Mouse (Mus musculus) lung, postnatal 0 days (tissue): ENCODE measurements around the gene M1ap. TPM values are rescaled to one million over a fixed set of nuclear protein-coding genes. Genes with fewer than 3 reads are reported as not detected.

Source experiments
- ATAC-seq: fragments of 200-750 bp; cut with Nextera tagmentation; 2 replicates; pipeline ENCODE4 v1.8.0; 2017; ENCODE audit warnings: moderate library complexity
- DNase-seq: peaks from one replicate; pipeline ENCODE4 v3.0.0-alpha.2; 2016; ENCODE audit warnings: low spot score
- H3K27ac ChIP-seq: fragments of 300-500 bp; sonication (generic); 2 replicates; pipeline ENCODE4 v1.5.1; 2014; ENCODE audit warnings: antibody characterized with exemption, mild to moderate bottlenecking, low read length, mixed read lengths
- H3K27me3 ChIP-seq: fragments of 300-500 bp; sonication (generic); replicated peaks from 2 replicates; pipeline ENCODE4 v1.6.1; 2014; ENCODE audit warnings: low read length, mixed read lengths; ENCODE audit not compliant: insufficient read depth
- H3K36me3 ChIP-seq: fragments of 300-500 bp; sonication (generic); 2 replicates; pipeline ENCODE4 v1.6.1; 2014; ENCODE audit warnings: low read length, mixed read lengths; ENCODE audit not compliant: insufficient read depth
- H3K4me1 ChIP-seq: fragments of 300-500 bp; sonication (generic); 2 replicates; pipeline ENCODE4 v1.6.1; 2014; ENCODE audit warnings: antibody characterized with exemption, low read depth, low read length, mixed read lengths; ENCODE audit not compliant: insufficient read depth
- H3K4me2 ChIP-seq: fragments of 300-500 bp; sonication (generic); replicated peaks from 2 replicates; pipeline ENCODE4 v1.6.1; 2014; ENCODE audit warnings: low read depth, mild to moderate bottlenecking, low read length, moderate library complexity, mixed read lengths
- H3K4me3 ChIP-seq: fragments of 300-500 bp; sonication (generic); 2 replicates; pipeline ENCODE4 v1.5.1; 2014; ENCODE audit warnings: low read depth, low read length
- H3K9ac ChIP-seq: fragments of 300-500 bp; sonication (generic); replicated peaks from 2 replicates; pipeline ENCODE4 v1.6.1; 2014; ENCODE audit warnings: low read depth, mild to moderate bottlenecking
- H3K9me3 ChIP-seq: fragments of 300-500 bp; sonication (generic); 2 replicates; pipeline ENCODE4 v1.6.1; 2016; ENCODE audit warnings: low read length, mixed read lengths
- CTCF ChIP-seq: IDR thresholded peaks from 2 replicates; pipeline ENCODE4 v1.5.1; 2016; ENCODE audit warnings: antibody characterized with exemption, mild to moderate bottlenecking
- EP300 ChIP-seq: IDR thresholded peaks from 2 replicates; pipeline ENCODE4 v1.6.1; 2016; ENCODE audit warnings: antibody characterized with exemption, mild to moderate bottlenecking, control low read depth
- WGBS: fragments of 180-500 bp; shearing (Covaris S2); extraction: QIAGEN DNeasy Blood & Tissue Kit; methylation state at CpG from one replicate; pipeline ENCODE4 v1.1.7; 2014; 5-methylcytosine and 5-hydroxymethylcytosine counted together
- polyA plus RNA-seq: library from polyadenylated mRNA; unstranded; fragments of >200 nt; fragmentation: Nextera tagmentation; extraction: Ambion mirVana; gene quantifications from 2 replicates; pipeline ENCODE4 v1.2.1, GENCODE M21; 2015

M1ap gene
- polyA plus RNA-seq, 1 experiment from 2014 or later: 1.8 TPM

DNA sequence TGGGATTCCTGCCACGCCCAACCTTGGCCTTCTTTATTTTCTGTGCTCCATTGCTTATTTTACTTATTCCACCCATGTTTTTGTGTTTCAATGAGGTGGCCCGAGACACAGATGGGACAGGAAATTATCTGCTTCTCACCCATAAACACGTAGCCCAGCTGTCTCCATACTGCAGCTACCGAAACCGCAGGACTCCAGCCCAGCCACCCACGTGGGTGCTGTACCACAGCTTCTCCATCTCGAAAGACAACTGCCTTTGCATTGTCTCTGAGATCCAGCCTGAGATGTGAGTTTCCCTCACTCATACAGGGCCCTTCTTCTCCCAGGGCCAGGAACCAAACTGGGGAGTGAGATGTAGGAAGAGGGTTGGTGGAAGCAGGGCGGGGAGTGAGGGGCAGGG lies 119.3 kb downstream of the M1ap start:
- Histone ChIP-seq H3K4me2 (no peak overlapping the region), H3K9me3 (no peaks in the 10 kb centered on the region), H3K27me3 (peaks cover 76% of the 10 kb centered on the region), H3K36me3 (no peaks in the 10 kb centered on the region), H3K9ac (no peak overlapping the region), H3K27ac (no peak overlapping the region), H3K4me1 (peaks cover 3% of the 10 kb centered on the region; the same call in 1 of the 2 replicates), H3K4me3 (no peak overlapping the region; the same call in 1 of the 2 replicates)
- TF ChIP-seq EP300 (no peak), CTCF (no peak)
- 30% methylated on average over 8 of the region's 8 CpGs for WGBS
- ATAC-seq (no peak), DNase-seq (no peak)

DNA sequence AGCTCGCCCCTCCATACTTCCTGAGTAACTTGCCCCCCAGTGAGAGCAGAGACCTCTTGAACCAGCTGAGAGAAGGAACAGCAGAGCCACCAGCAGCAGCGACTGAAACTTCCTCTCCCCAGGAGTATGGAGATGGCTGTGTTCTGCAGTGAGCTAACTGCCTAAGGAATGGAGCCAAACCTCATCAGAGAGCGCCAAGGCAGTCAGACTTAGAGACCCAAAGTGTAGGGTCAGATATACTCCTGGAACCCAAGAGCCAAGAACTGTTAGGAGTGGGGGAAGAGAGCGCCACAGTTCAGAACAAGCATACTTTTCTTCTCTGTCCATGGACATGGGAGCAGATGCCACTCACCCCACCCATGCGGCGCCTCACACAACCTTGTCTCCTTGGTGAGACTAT lies 119.7 kb downstream of the M1ap start:
- TF ChIP-seq EP300 (no peak), CTCF (no peak)
- Histone ChIP-seq H3K9ac (no peak overlapping the region), H3K4me3 (no peak overlapping the region; the same call in 1 of the 2 replicates), H3K4me2 (no peak overlapping the region), H3K36me3 (no peaks in the 10 kb centered on the region), H3K27me3 (peaks cover 80% of the 10 kb centered on the region), H3K4me1 (peaks cover 3% of the 10 kb centered on the region; the same call in 1 of the 2 replicates), H3K27ac (no peak overlapping the region), H3K9me3 (no peaks in the 10 kb centered on the region)
- no peak for ATAC-seq
- 25% methylated on average over 6 of the region's 6 CpGs for WGBS
- DNase-seq: no peak

DNA sequence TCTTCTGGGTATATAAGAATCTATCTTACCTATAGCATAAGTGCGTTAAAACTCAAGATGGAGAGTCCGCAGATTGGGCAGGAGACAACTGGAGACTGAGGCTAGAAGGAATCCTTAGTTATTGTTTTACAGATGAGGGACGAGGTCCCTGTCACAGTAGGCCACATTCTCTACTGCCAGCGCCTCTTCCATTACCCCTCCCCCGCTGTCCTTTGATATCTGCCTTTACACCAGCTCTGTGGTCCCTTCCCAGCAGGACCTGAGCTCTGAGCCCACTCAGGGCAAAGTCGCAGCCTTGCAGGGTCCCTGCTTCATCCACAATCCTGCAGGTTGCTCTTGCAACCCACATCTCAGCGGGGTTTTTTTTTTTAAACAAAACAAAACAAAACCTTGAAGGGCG lies 121.5 kb downstream of the M1ap start:
- H3K9me3 ChIP-seq: no peaks in the 10 kb centered on the region
- TF ChIP-seq EP300: no peak
- TF ChIP-seq CTCF: no peak
- H3K36me3 ChIP-seq: no peaks in the 10 kb centered on the region
- peak overlapping the region; percentile 55; the same call in 1 of the 2 replicates for H3K4me2 ChIP-seq
- H3K4me3 ChIP-seq: peak overlapping the region; percentile 31; the same call in 1 of the 2 replicates
- ATAC-seq: no peak
- no peak for DNase-seq
- H3K4me1 ChIP-seq: peaks cover 3% of the 10 kb centered on the region; the same call in 1 of the 2 replicates
- no peak overlapping the region for H3K9ac ChIP-seq
- no peak overlapping the region for H3K27ac ChIP-seq
- peaks cover 81% of the 10 kb centered on the region for H3K27me3 ChIP-seq
- WGBS: 7% methylated on average over 8 of the region's 8 CpGs

GRCm38 (mm10) chr6:83068706-83069487 lies 122.2 kb downstream of the M1ap start:
- no peak for TF ChIP-seq EP300
- no peak for TF ChIP-seq CTCF
- Histone ChIP-seq H3K9ac (no peak overlapping the region), H3K36me3 (no peaks in the 10 kb centered on the region), H3K4me3 (peak overlapping the region; percentile 31; the same call in 1 of the 2 replicates), H3K27me3 (peaks cover 80% of the 10 kb centered on the region), H3K4me2 (peak overlapping the region; percentile 55), H3K4me1 (peaks cover 3% of the 10 kb centered on the region; the same call in 1 of the 2 replicates), H3K9me3 (no peaks in the 10 kb centered on the region), H3K27ac (no peak overlapping the region)
- WGBS: 1% methylated on average over 80 of the region's 81 CpGs
- peak; percentile 41; the same call in 1 of the 2 replicates for ATAC-seq
- peak; percentile 26 for DNase-seq

GRCm38 (mm10) chr6:83069488-83070246 lies 123.0 kb downstream of the M1ap start:
- H3K4me1 ChIP-seq: peaks cover 3% of the 10 kb centered on the region; the same call in 1 of the 2 replicates
- no peak overlapping the region for H3K4me2 ChIP-seq
- no peak overlapping the region for H3K27ac ChIP-seq
- DNase-seq (no peak), ATAC-seq (0 out of 2 replicates have a peak, but pooled peaks have one; percentile 22)
- TF ChIP-seq CTCF: no peak
- TF ChIP-seq EP300: no peak
- WGBS: 2% methylated on average over 48 of the region's 69 CpGs
- H3K27me3 ChIP-seq: peaks cover 72% of the 10 kb centered on the region
- H3K36me3 ChIP-seq: no peaks in the 10 kb centered on the region
- H3K9me3 ChIP-seq: no peaks in the 10 kb centered on the region
- H3K9ac ChIP-seq: no peak overlapping the region
- peak overlapping the region; percentile 8; the same call in 1 of the 2 replicates for H3K4me3 ChIP-seq

GRCm38 (mm10) chr6:83070247-83070310 lies 123.4 kb downstream of the M1ap start, which contains the start of gene Tlx2:
Gene Tlx2 (minus strand): TSS chr6:83070293.
- Histone ChIP-seq H3K27ac (no peak within 1 kb of the TSS), H3K9ac (no peak within 1 kb of the TSS), H3K4me3 (peak within 1 kb of the TSS; percentile 31; the same call in 1 of the 2 replicates), H3K4me2 (peak within 1 kb of the TSS; percentile 55), H3K36me3 (no peaks in the 10 kb centered on the region), H3K4me1 (peaks cover 3% of the 10 kb centered on the region; the same call in 1 of the 2 replicates), H3K27me3 (peaks cover 68% of the 10 kb centered on the region), H3K9me3 (no peaks in the 10 kb centered on the region)
- under 1% methylated on average over 10 of the region's 10 CpGs for WGBS
- DNase-seq (no peak), ATAC-seq (no peak)
- TF ChIP-seq EP300 (no peak), CTCF (no peak)
